Comparison of ENCODE assay signal across 29 mouse cellular contexts in genomic region chr4:48012209-48012608, GRCm38 (mm10). TPM values are rescaled to one million over a fixed set of nuclear protein-coding genes. Genes with fewer than 3 reads are reported as not detected.
DNase-seq lines count a peak whose midpoint lies in the region; ATAC-seq lines count a peak whose summit lies in the region.
"Had no signal": no experiment of that assay in that cellular context is flagged by ENCODE, and none has a peak within 500 bp of the region (broad histone marks: within the 10 kb centered on the region; RNA-seq: fewer than 3 reads in every experiment).

No protein-coding gene starts in this region.

- H3K9me3 ChIP-seq in embryonic facial prominence, embryonic 10.5 days: no peaks in the 10 kb centered on the region
- no peaks in the 10 kb centered on the region for H3K9me3 ChIP-seq in midbrain, embryonic 13.5 days
- H3K9me3 ChIP-seq: embryonic facial prominence, embryonic 13.5 days; forebrain, embryonic 12.5 days; G1E; heart, embryonic 15.5 days; intestine, embryonic 15.5 days; limb, embryonic 13.5 days; liver, embryonic 13.5 days; stomach, embryonic 15.5 days had no signal

- no peak overlapping the region for H3K4me3 ChIP-seq in embryonic facial prominence, embryonic 10.5 days
- H3K4me3 ChIP-seq in midbrain, embryonic 13.5 days (replicated peaks): no peak overlapping the region
- H3K4me3 ChIP-seq: embryonic facial prominence, embryonic 13.5 days; erythroblast, embryonic 14.5 days; forebrain, embryonic 12.5 days; gastrocnemius, adult 2 months; heart, embryonic 15.5 days; intestine, embryonic 15.5 days; limb, embryonic 13.5 days; liver, embryonic 13.5 days; megakaryocyte, embryonic 14.5 days; stomach, embryonic 15.5 days had no signal

- H3K27me3 ChIP-seq in embryonic facial prominence, embryonic 10.5 days (replicated peaks; ENCODE audit: low read depth, poor library complexity, severe bottlenecking): no peaks in the 10 kb centered on the region
- H3K27me3 ChIP-seq in midbrain, embryonic 13.5 days: no peaks in the 10 kb centered on the region
- H3K27me3 ChIP-seq: embryonic facial prominence, embryonic 13.5 days; forebrain, embryonic 12.5 days; heart, embryonic 15.5 days; intestine, embryonic 15.5 days; limb, embryonic 13.5 days; liver, embryonic 13.5 days; megakaryocyte, embryonic 14.5 days; stomach, embryonic 15.5 days had no signal

- DNase-seq in thymus, postnatal 0 days (ENCODE audit: low spot score): peak; percentile 10
- DNase-seq in thymus, postnatal 10 days (ENCODE audit: low spot score in 2 of 2): no peak
- peak; percentile 80 for DNase-seq in CD4-positive, CD25-positive, alpha-beta regulatory T cell, adult 2 months (ENCODE audit: low read depth, low spot score)
- DNase-seq in embryonic facial prominence, embryonic 10.5 days (ENCODE audit: low spot score): no peak
- DNase-seq in lung, postnatal 25 days (ENCODE audit: low spot score): no peak
- DNase-seq: adrenal gland, postnatal 10 days; cerebellum, adult 18-20 months; cerebellum, postnatal 25 days; gastrocnemius, adult 2 months; heart, postnatal 4 days; kidney, adult 8-10 months; kidney, postnatal 14 days; liver, embryonic 13.5 days; lung, adult 2 months; lung, postnatal 14 days; midbrain, embryonic 14.5 days had no signal

- ATAC-seq in activated CD4-positive, CD25-positive, alpha-beta regulatory T cell, adult 4 months: peak; percentile 95
- peak; percentile 56; the same call in 1 of the 2 replicates for ATAC-seq in neutrophil, adult 5-6 weeks (ENCODE audit: extremely low read depth, insufficient number of reproducible peaks, low FRiP score, poor library complexity, severe bottlenecking)
- ATAC-seq in midbrain, embryonic 13.5 days: no peak
- ATAC-seq: intestine, embryonic 15.5 days had no signal

- H3K4me2 ChIP-seq in midbrain, embryonic 13.5 days (replicated peaks): no peak overlapping the region
- H3K4me2 ChIP-seq: embryonic facial prominence, embryonic 13.5 days; forebrain, embryonic 12.5 days; heart, embryonic 15.5 days; hindbrain, embryonic 14.5 days; intestine, embryonic 15.5 days; limb, embryonic 13.5 days; liver, embryonic 13.5 days; stomach, embryonic 15.5 days had no signal

- H3K27ac ChIP-seq in embryonic facial prominence, embryonic 10.5 days (replicated peaks): no peak overlapping the region
- no peak overlapping the region for H3K27ac ChIP-seq in midbrain, embryonic 13.5 days
- H3K27ac ChIP-seq: embryonic facial prominence, embryonic 13.5 days; forebrain, embryonic 12.5 days; gastrocnemius, adult 2 months; heart, embryonic 15.5 days; hindbrain, embryonic 14.5 days; intestine, embryonic 15.5 days; limb, embryonic 13.5 days; liver, embryonic 13.5 days; stomach, embryonic 15.5 days had no signal

- H3K36me3 ChIP-seq in embryonic facial prominence, embryonic 10.5 days (replicated peaks): no peaks in the 10 kb centered on the region
- H3K36me3 ChIP-seq in midbrain, embryonic 13.5 days: no peaks in the 10 kb centered on the region
- H3K36me3 ChIP-seq: embryonic facial prominence, embryonic 13.5 days; forebrain, embryonic 12.5 days; G1E; heart, embryonic 15.5 days; intestine, embryonic 15.5 days; limb, embryonic 13.5 days; liver, embryonic 13.5 days; stomach, embryonic 15.5 days had no signal

- H3K4me1 ChIP-seq in embryonic facial prominence, embryonic 10.5 days: no peaks in the 10 kb centered on the region
- no peaks in the 10 kb centered on the region for H3K4me1 ChIP-seq in midbrain, embryonic 13.5 days (replicated peaks)
- H3K4me1 ChIP-seq: embryonic facial prominence, embryonic 13.5 days; forebrain, embryonic 12.5 days; heart, embryonic 15.5 days; intestine, embryonic 15.5 days; limb, embryonic 13.5 days; liver, embryonic 13.5 days; megakaryocyte, embryonic 14.5 days; stomach, embryonic 15.5 days had no signal

- WGBS in embryonic facial prominence, embryonic 10.5 days: 86% methylated on average over 3 of the region's 3 CpGs
- 94% methylated on average over 3 of the region's 3 CpGs for WGBS in midbrain, embryonic 13.5 days

- H3K9ac ChIP-seq in midbrain, embryonic 13.5 days (replicated peaks): no peak overlapping the region
- H3K9ac ChIP-seq: embryonic facial prominence, embryonic 13.5 days; forebrain, embryonic 12.5 days; heart, embryonic 15.5 days; hindbrain, embryonic 14.5 days; intestine, embryonic 15.5 days; limb, embryonic 13.5 days; liver, embryonic 13.5 days; stomach, embryonic 15.5 days had no signal

RNA-seq across cellular contexts. Expression of gene Nr4a3, which starts 32.7 kb away (rescaled TPM):
- 1.7 and 2.4 TPM in 2 replicates for polyA plus RNA-seq in thymus, postnatal 0 days (2015; fragmentation: Nextera tagmentation; extraction: Ambion mirVana)
- polyA plus RNA-seq in activated CD4-positive, CD25-positive, alpha-beta regulatory T cell, adult 4 months (2017; shearing (Covaris generic)): 1 to 10 TPM; 2.0 to 3.5 TPM
- total RNA-seq in neutrophil, adult 5-6 weeks (2017): 2.2 and 3.4 TPM in 2 replicates
- polyA plus RNA-seq in embryonic facial prominence, embryonic 10.5 days (2016; fragmentation: Nextera tagmentation; extraction: Ambion mirVana): 0.17 and 0.19 TPM in 2 replicates
- 1.4 TPM in 2 replicates for polyA plus RNA-seq in midbrain, embryonic 13.5 days (2015; fragmentation: Nextera tagmentation; extraction: Ambion mirVana)
- polyA plus RNA-seq: erythroblast, embryonic 14.5 days; liver, embryonic 13.5 days had no signal

Comparison
In these comparisons a context has a peak if more than half of its experiments do, and no peak if none do; other contexts are left out.
1. DNase-seq: peak in thymus, postnatal 0 days (single experiment) and CD4-positive, CD25-positive, alpha-beta regulatory T cell, adult 2 months (single experiment); none in thymus, postnatal 10 days (0 of 2), embryonic facial prominence, embryonic 10.5 days (single experiment) and lung, postnatal 25 days (single experiment).